Mouse (Mus musculus): ENCODE measurements around the gene Grik4. TPM values are rescaled to one million over a fixed set of nuclear protein-coding genes. Genes with fewer than 3 reads are reported as not detected.
A peak's percentile ranks its signal among the peaks of the same experiment; 100 is the strongest.

Gene Grik4
- total RNA-seq, 2 experiments from 2014 or later, result 0.05 TPM; not detected in 1

GRCm38 (mm10) chr9:42898091-42898591 is 46.2 kb downstream of the Grik4 start:
- no peak for DNase-seq

GRCm38 (mm10) chr9:42897361-42898051 is 46.8 kb downstream of the Grik4 start:
- peak; percentile 40 to 43 for DNase-seq

- DNase-seq, result no peak
Measured at GRCm38 (mm10) chr9:42896421-42897210, 47.7 kb downstream of the Grik4 start.

- no peak for DNase-seq
Measured at GRCm38 (mm10) chr9:42892765-42893164, 51.5 kb downstream of the Grik4 start.

GRCm38 (mm10) chr9:42887930-42888329 is 56.4 kb downstream of the Grik4 start:
- no peak for DNase-seq

GRCm38 (mm10) chr9:42886112-42886766 is 58.1 kb downstream of the Grik4 start:
- DNase-seq, result no peak

GRCm38 (mm10) chr9:42885566-42885965 is 58.7 kb downstream of the Grik4 start:
- no peak for DNase-seq

GRCm38 (mm10) chr9:42885123-42885522 is 59.2 kb downstream of the Grik4 start:
- DNase-seq, result no peak

- no peak for DNase-seq
Measured at GRCm38 (mm10) chr9:42883006-42883759, 61.1 kb downstream of the Grik4 start.

GRCm38 (mm10) chr9:42882313-42882712 is 62.0 kb downstream of the Grik4 start:
- no peak for DNase-seq

- DNase-seq, result no peak
Measured at GRCm38 (mm10) chr9:42881040-42881439, 63.3 kb downstream of the Grik4 start.

GRCm38 (mm10) chr9:42878401-42878800 is 65.9 kb downstream of the Grik4 start:
- DNase-seq, result no peak

GRCm38 (mm10) chr9:42872885-42873284 is 71.4 kb downstream of the Grik4 start:
- no peak for DNase-seq

- peak; percentile 20 to 31 for DNase-seq
Measured at GRCm38 (mm10) chr9:42871681-42872080, 72.6 kb downstream of the Grik4 start.

- no peak for DNase-seq
Measured at GRCm38 (mm10) chr9:42870257-42870656, 74.0 kb downstream of the Grik4 start.

- no peak for DNase-seq
Measured at GRCm38 (mm10) chr9:42868508-42868907, 75.8 kb downstream of the Grik4 start.

GRCm38 (mm10) chr9:42866650-42867049 is 77.6 kb downstream of the Grik4 start:
- DNase-seq, result no peak

- no peak for DNase-seq
Measured at GRCm38 (mm10) chr9:42865036-42865829, 79.1 kb downstream of the Grik4 start.

GRCm38 (mm10) chr9:42863360-42863759 is 80.9 kb downstream of the Grik4 start:
- DNase-seq, result no peak

- DNase-seq, result no peak
Measured at GRCm38 (mm10) chr9:42861711-42862110, 82.6 kb downstream of the Grik4 start.

GRCm38 (mm10) chr9:42861238-42861637 is 83.1 kb downstream of the Grik4 start:
- no peak for DNase-seq
